Mouse (Mus musculus) stomach, postnatal 0 days (tissue): ENCODE measurements around the gene Cep162. TPM values are rescaled to one million over a fixed set of nuclear protein-coding genes. Genes with fewer than 3 reads are reported as not detected.

ENCODE experiments used
- ATAC-seq: fragments of 200-750 bp; cut with Nextera tagmentation; 2 replicates; pipeline ENCODE4 v1.8.0; 2017; ENCODE audit not compliant: low FRiP score, low TSS enrichment
- DNase-seq: peaks from one replicate; pipeline ENCODE4 v3.0.0-alpha.2; 2016; ENCODE audit warnings: low spot score
- H3K27ac ChIP-seq: fragments of 300-500 bp; sonication (generic); replicated peaks from 2 replicates; pipeline ENCODE4 v1.5.1; 2014; ENCODE audit warnings: mild to moderate bottlenecking, control low read depth
- H3K27me3 ChIP-seq: fragments of 300-500 bp; sonication (generic); 2 replicates; pipeline ENCODE4 v1.6.1; 2014; ENCODE audit warnings: low read length; ENCODE audit not compliant: control insufficient read depth, insufficient read depth
- H3K36me3 ChIP-seq: fragments of 300-500 bp; sonication (generic); 2 replicates; pipeline ENCODE4 v1.6.1; 2014; ENCODE audit warnings: low read length, mixed read lengths; ENCODE audit not compliant: control insufficient read depth, insufficient read depth
- H3K4me1 ChIP-seq: fragments of 300-500 bp; sonication (generic); replicated peaks from 2 replicates; pipeline ENCODE4 v1.6.1; 2014; ENCODE audit warnings: antibody characterized with exemption; ENCODE audit not compliant: control insufficient read depth, insufficient read depth
- H3K4me2 ChIP-seq: fragments of 300-500 bp; sonication (generic); replicated peaks from 2 replicates; pipeline ENCODE4 v1.6.1; 2014; ENCODE audit warnings: low read depth, mild to moderate bottlenecking, control low read depth, moderate library complexity
- H3K4me3 ChIP-seq: fragments of 300-500 bp; sonication (generic); 2 replicates; pipeline ENCODE4 v1.5.1; 2014; ENCODE audit warnings: low read depth, low read length, control low read depth
- H3K9ac ChIP-seq: fragments of 300-500 bp; sonication (generic); 2 replicates; pipeline ENCODE4 v1.6.1; 2014; ENCODE audit warnings: mild to moderate bottlenecking, low read length, control low read depth, mixed read lengths
- H3K9me3 ChIP-seq: fragments of 300-500 bp; sonication (generic); 2 replicates; pipeline ENCODE4 v1.6.1; 2016; ENCODE audit warnings: low read length; ENCODE audit not compliant: control insufficient read depth
- CTCF ChIP-seq: IDR thresholded peaks from 2 replicates; pipeline ENCODE4 v1.5.1; 2016; ENCODE audit warnings: antibody characterized with exemption, low read depth, mild to moderate bottlenecking, moderate library complexity
- EP300 ChIP-seq: optimal IDR thresholded peaks from 2 replicates; pipeline ENCODE3; 2016; ENCODE audit warnings: antibody characterized with exemption
- WGBS: fragments of 180-500 bp; shearing (Covaris S2); extraction: QIAGEN DNeasy Blood & Tissue Kit; methylation state at CpG from one replicate; pipeline ENCODE4 v1.1.7; 2014; 5-methylcytosine and 5-hydroxymethylcytosine counted together
- polyA plus RNA-seq: library from polyadenylated mRNA; unstranded; fragments of >200 nt; fragmentation: Nextera tagmentation; extraction: Ambion mirVana; gene quantifications from 2 replicates; pipeline ENCODE4 v1.2.1, GENCODE M21; 2015

The Cep162 gene
- polyA plus RNA-seq, 1 experiment from 2014 or later: 1.8 TPM

GRCm38 (mm10) chr9:87152641-87153325 is 102.6 kb downstream of the Cep162 start:
- 100% methylated on average over 1 of the region's 1 CpGs for WGBS
- Histone ChIP-seq H3K9me3 (no peaks in the 10 kb centered on the region), H3K4me1 (no peaks in the 10 kb centered on the region), H3K4me2 (no peak overlapping the region), H3K9ac (no peak overlapping the region), H3K4me3 (no peak overlapping the region), H3K27me3 (no peaks in the 10 kb centered on the region), H3K27ac (no peak overlapping the region), H3K36me3 (no peaks in the 10 kb centered on the region)
- ATAC-seq (no peak), DNase-seq (no peak)
- TF ChIP-seq EP300: no peak
- no peak for TF ChIP-seq CTCF

GRCm38 (mm10) chr9:87147927-87148326 is 107.4 kb downstream of the Cep162 start:
- 60% methylated on average over 2 of the region's 2 CpGs for WGBS
- peak; percentile 82 for ATAC-seq

GRCm38 (mm10) chr9:87146400-87146799 is 108.9 kb downstream of the Cep162 start:
- Histone ChIP-seq H3K9ac (no peak overlapping the region), H3K36me3 (no peaks in the 10 kb centered on the region), H3K27me3 (no peaks in the 10 kb centered on the region), H3K4me2 (no peak overlapping the region), H3K27ac (no peak overlapping the region), H3K9me3 (no peaks in the 10 kb centered on the region), H3K4me3 (no peak overlapping the region), H3K4me1 (no peaks in the 10 kb centered on the region)
- 84% methylated on average over 4 of the region's 4 CpGs for WGBS
- ATAC-seq (no peak), DNase-seq (no peak)
- no peak for TF ChIP-seq CTCF
- TF ChIP-seq EP300: no peak

More at GRCm38 (mm10) chr9:87147927-87148326, 107.4 kb downstream of the Cep162 start:
- Histone ChIP-seq H3K9ac (no peak overlapping the region), H3K9me3 (no peaks in the 10 kb centered on the region), H3K4me3 (no peak overlapping the region), H3K36me3 (no peaks in the 10 kb centered on the region), H3K27ac (no peak overlapping the region), H3K4me2 (no peak overlapping the region), H3K27me3 (no peaks in the 10 kb centered on the region), H3K4me1 (no peaks in the 10 kb centered on the region)
- TF ChIP-seq EP300: no peak
- no peak for TF ChIP-seq CTCF
- DNase-seq: peak; percentile 54

GRCm38 (mm10) chr9:87145671-87146070 is 109.7 kb downstream of the Cep162 start:
- no peak overlapping the region for H3K9ac ChIP-seq
- H3K27ac ChIP-seq: no peak overlapping the region
- ATAC-seq: no peak
- no peaks in the 10 kb centered on the region for H3K27me3 ChIP-seq
- no peaks in the 10 kb centered on the region for H3K9me3 ChIP-seq
- WGBS: 38% methylated on average over 11 of the region's 11 CpGs
- DNase-seq: no peak
- no peak overlapping the region for H3K4me3 ChIP-seq
- H3K4me2 ChIP-seq: no peak overlapping the region
- no peaks in the 10 kb centered on the region for H3K36me3 ChIP-seq
- TF ChIP-seq CTCF (no peak), EP300 (no peak)
- no peaks in the 10 kb centered on the region for H3K4me1 ChIP-seq

GRCm38 (mm10) chr9:87145180-87145579 is 110.2 kb downstream of the Cep162 start:
- H3K9ac ChIP-seq: no peak overlapping the region
- no peaks in the 10 kb centered on the region for H3K27me3 ChIP-seq
- no peaks in the 10 kb centered on the region for H3K36me3 ChIP-seq
- WGBS: 6% methylated on average over 15 of the region's 15 CpGs
- no peak overlapping the region for H3K27ac ChIP-seq
- no peaks in the 10 kb centered on the region for H3K4me1 ChIP-seq
- peak; percentile 16 for DNase-seq
- TF ChIP-seq EP300 (no peak), CTCF (no peak)
- no peak for ATAC-seq
- no peak overlapping the region for H3K4me2 ChIP-seq
- H3K9me3 ChIP-seq: no peaks in the 10 kb centered on the region
- peak overlapping the region; percentile 20; the same call in 1 of the 2 replicates for H3K4me3 ChIP-seq

- no peaks in the 10 kb centered on the region for H3K9me3 ChIP-seq
- 2% methylated on average over 19 of the region's 19 CpGs for WGBS
- no peak for TF ChIP-seq CTCF
- TF ChIP-seq EP300: no peak
- H3K9ac ChIP-seq: no peak overlapping the region
- H3K27ac ChIP-seq: no peak overlapping the region
- ATAC-seq: no peak
- H3K4me2 ChIP-seq: peak overlapping the region; percentile 47
- no peaks in the 10 kb centered on the region for H3K27me3 ChIP-seq
- H3K4me3 ChIP-seq: peak overlapping the region; percentile 20
- H3K4me1 ChIP-seq: no peaks in the 10 kb centered on the region
- DNase-seq: peak; percentile 16
- H3K36me3 ChIP-seq: no peaks in the 10 kb centered on the region
Observed at GRCm38 (mm10) chr9:87144532-87144931, 110.8 kb downstream of the Cep162 start.
